Mouse (Mus musculus): ENCODE measurements around the gene Tent5a. TPM values are rescaled to one million over a fixed set of nuclear protein-coding genes. Genes with fewer than 3 reads are reported as not detected.

The Tent5a gene
- total and polyA plus RNA-seq, 2 experiments from 2014 or later = 2.1 to 6.0 TPM

- 94% methylated on average over 3 of the region's 3 CpGs for WGBS
- no peaks in the 10 kb centered on the region for H3K27me3 ChIP-seq (ENCODE audit: insufficient read depth, low read length)
- no peak overlapping the region for H3K9ac ChIP-seq
- no peak for ATAC-seq
- no peak overlapping the region for H3K4me3 ChIP-seq (ENCODE audit: low read depth, low read length)
- TF ChIP-seq CTCF (IDR thresholded peaks at IDR 0.05; ENCODE audit: low read depth) = no peak
- H3K27ac ChIP-seq (ENCODE audit: low read depth, low read length) = no peak overlapping the region
- no peak overlapping the region for H3K4me2 ChIP-seq (ENCODE audit: low read depth)
- no peaks in the 10 kb centered on the region for H3K4me1 ChIP-seq (ENCODE audit: insufficient read depth)
- no peaks in the 10 kb centered on the region for H3K9me3 ChIP-seq (ENCODE audit: low read length)
- DNase-seq = no peak
- no peaks in the 10 kb centered on the region for H3K36me3 ChIP-seq (ENCODE audit: insufficient read depth)
Measured at GRCm38 (mm10) chr9:85303378-85303777, 23.8 kb downstream of the Tent5a start.

GRCm38 (mm10) chr9:85302849-85303248 lies 24.3 kb downstream of the Tent5a start:
- Histone ChIP-seq H3K27me3 (ENCODE audit: insufficient read depth, low read length) (no peaks in the 10 kb centered on the region), H3K4me2 (ENCODE audit: low read depth) (no peak overlapping the region), H3K9ac (no peak overlapping the region), H3K27ac (ENCODE audit: low read depth, low read length) (no peak overlapping the region), H3K36me3 (ENCODE audit: insufficient read depth) (no peaks in the 10 kb centered on the region), H3K4me3 (ENCODE audit: low read depth, low read length) (no peak overlapping the region), H3K4me1 (ENCODE audit: insufficient read depth) (no peaks in the 10 kb centered on the region), H3K9me3 (ENCODE audit: low read length) (no peaks in the 10 kb centered on the region)
- ATAC-seq (no peak), DNase-seq (no peak)
- TF ChIP-seq CTCF (IDR thresholded peaks at IDR 0.05; ENCODE audit: low read depth) = no peak
- 87% methylated on average over 4 of the region's 4 CpGs for WGBS

- no peak overlapping the region for H3K4me2 ChIP-seq (ENCODE audit: low read depth)
- ATAC-seq (no peak), DNase-seq (no peak)
- H3K36me3 ChIP-seq (ENCODE audit: insufficient read depth) = no peaks in the 10 kb centered on the region
- H3K27me3 ChIP-seq (ENCODE audit: insufficient read depth, low read length) = no peaks in the 10 kb centered on the region
- 70% methylated on average over 2 of the region's 2 CpGs for WGBS
- H3K4me3 ChIP-seq (ENCODE audit: low read depth, low read length) = no peak overlapping the region
- H3K9ac ChIP-seq = no peak overlapping the region
- TF ChIP-seq CTCF (IDR thresholded peaks at IDR 0.05; ENCODE audit: low read depth) = no peak
- no peak overlapping the region for H3K27ac ChIP-seq (ENCODE audit: low read depth, low read length)
- H3K4me1 ChIP-seq (ENCODE audit: insufficient read depth) = no peaks in the 10 kb centered on the region
- H3K9me3 ChIP-seq (ENCODE audit: low read length) = no peaks in the 10 kb centered on the region
Measured at GRCm38 (mm10) chr9:85274114-85274513, 53.0 kb downstream of the Tent5a start.

Other genes with a start within 250 kb of the Tent5a start
- not detected in 2 replicates for gene Gm11114, start 14.6 kb downstream of the Tent5a start, total RNA-seq (2014; rRNA removed)
- gene Gm11114, start 14.6 kb downstream of the Tent5a start, polyA plus RNA-seq (2015; fragmentation: Nextera tagmentation; extraction: Ambion mirVana) = not detected in 2 replicates